Mouse (Mus musculus) MN1 (cell line): ENCODE data around the gene Nckap5l.
"Not testable (repeated sequence)": the region's sequence is repeated elsewhere in the genome, so short reads cannot be mapped to it uniquely, and the experiment has no call there.

ENCODE experiments used
- DNase-seq: peaks from one replicate; pipeline ENCODE4 v3.0.0-alpha.2; 2016; ENCODE audit warnings: low spot score

Gene Nckap5l

GRCm38 (mm10) chr15:99469067-99469466 lies 11.5 kb upstream of the Nckap5l start:
- peak; percentile 90 for DNase-seq

- no peak for DNase-seq
Measured at GRCm38 (mm10) chr15:99463194-99463593, 5.6 kb upstream of the Nckap5l start.

- DNase-seq = peak; percentile 73
Measured at GRCm38 (mm10) chr15:99456963-99457605, 464 bp downstream of the Nckap5l start.

GRCm38 (mm10) chr15:99456338-99456962 lies 1.1 kb downstream of the Nckap5l start:
- DNase-seq = peak; percentile 47

GRCm38 (mm10) chr15:99455415-99455814 lies 2.1 kb downstream of the Nckap5l start:
- DNase-seq = no peak

- no peak for DNase-seq
Measured at GRCm38 (mm10) chr15:99454585-99455279, 2.8 kb downstream of the Nckap5l start.

GRCm38 (mm10) chr15:99453153-99453900 lies 4.2 kb downstream of the Nckap5l start:
- no peak for DNase-seq

- no peak for DNase-seq
Measured at GRCm38 (mm10) chr15:99449751-99450280, 7.7 kb downstream of the Nckap5l start.

- DNase-seq = peak; percentile 65
Measured at GRCm38 (mm10) chr15:99449131-99449750, 8.3 kb downstream of the Nckap5l start.

- DNase-seq = not testable (repeated sequence)
Measured at GRCm38 (mm10) chr15:99446136-99446535, 11.4 kb downstream of the Nckap5l start.

- no peak for DNase-seq
Measured at GRCm38 (mm10) chr15:99445567-99445966, 12.0 kb downstream of the Nckap5l start.

GRCm38 (mm10) chr15:99442358-99442757 lies 15.2 kb downstream of the Nckap5l start:
- DNase-seq = no peak

GRCm38 (mm10) chr15:99440816-99441457 lies 16.6 kb downstream of the Nckap5l start:
- DNase-seq = no peak

GRCm38 (mm10) chr15:99440112-99440815 lies 17.3 kb downstream of the Nckap5l start:
- DNase-seq = peak; percentile 85

GRCm38 (mm10) chr15:99438966-99439698 lies 18.4 kb downstream of the Nckap5l start:
- DNase-seq = no peak

GRCm38 (mm10) chr15:99433913-99434312 lies 23.6 kb downstream of the Nckap5l start:
- DNase-seq = peak; percentile 60

GRCm38 (mm10) chr15:99433081-99433718 lies 24.3 kb downstream of the Nckap5l start:
- no peak for DNase-seq

GRCm38 (mm10) chr15:99431967-99432366 lies 25.6 kb downstream of the Nckap5l start:
- DNase-seq = peak; percentile 77

GRCm38 (mm10) chr15:99431504-99431903 lies 26.0 kb downstream of the Nckap5l start:
- no peak for DNase-seq
